Mouse (Mus musculus) embryonic facial prominence, embryonic 14.5 days (tissue): ENCODE measurements around the gene A3galt2. TPM values are rescaled to one million over a fixed set of nuclear protein-coding genes. Genes with fewer than 3 reads are reported as not detected.

Experiments
- ATAC-seq: fragments of 200-750 bp; cut with Nextera tagmentation; 2 replicates; pipeline ENCODE4 v1.8.0; 2017; ENCODE audit warnings: low read depth, moderate number of reproducible peaks, moderate TSS enrichment
- DNase-seq: peaks from one replicate; pipeline ENCODE4 v3.0.0-alpha.2; 2015; ENCODE audit warnings: low spot score
- H3K27ac ChIP-seq: fragments of 300-500 bp; sonication (generic); replicated peaks from 2 replicates; pipeline ENCODE4 v1.5.1; 2014; ENCODE audit warnings: low read depth, mild to moderate bottlenecking, low read length, moderate library complexity
- H3K27me3 ChIP-seq: fragments of 300-500 bp; sonication (generic); replicated peaks from 2 replicates; pipeline ENCODE4 v1.6.1; 2014; ENCODE audit warnings: low read length; ENCODE audit not compliant: control insufficient read depth, insufficient read depth
- H3K36me3 ChIP-seq: fragments of 300-500 bp; sonication (generic); 2 replicates; pipeline ENCODE4 v1.6.1; 2014; ENCODE audit warnings: low read length, mixed read lengths; ENCODE audit not compliant: control insufficient read depth, insufficient read depth
- H3K4me1 ChIP-seq: fragments of 300-500 bp; sonication (generic); 2 replicates; pipeline ENCODE4 v1.6.1; 2014; ENCODE audit warnings: antibody characterized with exemption, low read length; ENCODE audit not compliant: control insufficient read depth, insufficient read depth
- H3K4me2 ChIP-seq: fragments of 300-500 bp; sonication (generic); 2 replicates; pipeline ENCODE4 v1.6.1; 2014; ENCODE audit warnings: low read depth, mild to moderate bottlenecking, low read length, moderate library complexity, mixed read lengths
- H3K4me3 ChIP-seq: fragments of 300-500 bp; sonication (generic); 2 replicates; pipeline ENCODE4 v1.5.1; 2014; ENCODE audit warnings: low read depth, mild to moderate bottlenecking, low read length
- H3K9ac ChIP-seq: fragments of 300-500 bp; sonication (generic); 2 replicates; pipeline ENCODE4 v1.6.1; 2014; ENCODE audit warnings: low read depth, mild to moderate bottlenecking, low read length, moderate library complexity, mixed read lengths
- H3K9me3 ChIP-seq: fragments of 300-500 bp; sonication (generic); 2 replicates; pipeline ENCODE4 v1.6.1; 2016; ENCODE audit warnings: low read length; ENCODE audit not compliant: control insufficient read depth
- WGBS: fragments of 180-500 bp; shearing (Covaris S2); extraction: QIAGEN DNeasy Blood & Tissue Kit; methylation state at CpG from one replicate; pipeline ENCODE4 v1.1.7; 2014; 5-methylcytosine and 5-hydroxymethylcytosine counted together
- polyA plus RNA-seq: library from polyadenylated mRNA; unstranded; fragments of >200 nt; fragmentation: Nextera tagmentation; extraction: Ambion mirVana; gene quantifications from 2 replicates; pipeline ENCODE4 v1.2.1, GENCODE M21; 2014

Gene A3galt2
- polyA plus RNA-seq, 1 experiment from 2014 or later = 0.13 TPM

- WGBS = 88% methylated on average over 7 of the region's 7 CpGs
Measured at GRCm38 (mm10) chr4:128753571-128753970, 1.6 kb upstream of the A3galt2 start.

DNA sequence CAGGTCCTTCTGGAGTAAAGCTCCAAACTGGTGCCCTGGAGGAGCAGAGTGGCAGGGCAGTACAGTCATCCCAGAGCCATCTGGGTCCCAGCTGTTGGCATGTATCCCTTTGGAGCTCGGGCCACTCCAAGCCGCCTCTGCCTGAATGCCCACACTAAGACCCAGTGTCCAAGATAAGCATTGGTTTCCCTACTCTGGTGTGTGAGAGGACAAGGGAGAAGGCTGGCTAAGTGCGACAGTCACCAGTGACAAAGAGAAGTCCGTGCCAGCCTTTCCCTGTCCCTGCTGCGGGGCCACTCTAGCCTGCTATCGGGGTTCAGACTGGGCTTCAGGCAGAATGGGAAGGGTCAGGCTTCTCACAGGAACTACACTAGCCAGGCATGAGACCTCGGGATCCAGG, 736 bp downstream of the A3galt2 start:
- no peak overlapping the region for H3K4me2 ChIP-seq
- WGBS = 71% methylated on average over 7 of the region's 7 CpGs
- no peak for DNase-seq
- no peak for ATAC-seq
- no peaks in the 10 kb centered on the region for H3K9me3 ChIP-seq
- no peak overlapping the region for H3K27ac ChIP-seq
- H3K9ac ChIP-seq = no peak overlapping the region
- H3K4me1 ChIP-seq = no peaks in the 10 kb centered on the region
- peaks cover 36% of the 10 kb centered on the region for H3K36me3 ChIP-seq
- H3K27me3 ChIP-seq = no peaks in the 10 kb centered on the region
- H3K4me3 ChIP-seq = no peak overlapping the region

More at GRCm38 (mm10) chr4:128753571-128753970, 1.6 kb upstream of the A3galt2 start:
- Histone ChIP-seq H3K4me2 (no peak overlapping the region), H3K4me1 (no peaks in the 10 kb centered on the region), H3K36me3 (peaks cover 56% of the 10 kb centered on the region), H3K27ac (no peak overlapping the region), H3K9ac (no peak overlapping the region), H3K9me3 (no peaks in the 10 kb centered on the region), H3K27me3 (no peaks in the 10 kb centered on the region), H3K4me3 (no peak overlapping the region)
- ATAC-seq (no peak), DNase-seq (no peak)

DNA sequence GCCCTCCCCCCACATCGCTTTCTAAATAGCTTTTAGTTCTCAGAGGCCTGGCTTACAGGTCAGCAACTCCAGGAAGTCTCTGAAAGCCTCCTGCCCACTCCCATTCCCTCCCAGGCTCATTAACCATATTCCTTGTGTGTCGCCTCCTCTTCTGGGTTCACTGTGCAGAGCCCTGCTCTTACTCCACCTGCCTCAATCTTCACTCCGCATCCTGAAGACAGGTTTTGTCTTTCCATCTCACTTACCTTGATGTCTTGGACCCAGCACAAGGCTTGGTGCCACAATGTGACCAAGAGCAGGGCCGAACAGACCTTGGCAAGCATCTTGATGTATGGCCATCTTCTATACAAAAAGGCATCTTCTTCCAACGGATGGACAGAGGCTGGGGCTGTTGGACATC, 4.0 kb downstream of the A3galt2 start:
- Histone ChIP-seq H3K4me2 (no peak overlapping the region), H3K4me3 (no peak overlapping the region), H3K27ac (no peak overlapping the region), H3K9ac (no peak overlapping the region), H3K27me3 (no peaks in the 10 kb centered on the region), H3K9me3 (peaks cover 12% of the 10 kb centered on the region), H3K4me1 (no peaks in the 10 kb centered on the region), H3K36me3 (peaks cover 3% of the 10 kb centered on the region; the same call in 1 of the 2 replicates)
- DNase-seq (no peak), ATAC-seq (no peak)
- WGBS = 84% methylated on average over 5 of the region's 5 CpGs

GRCm38 (mm10) chr4:128760029-128760428, 4.9 kb downstream of the A3galt2 start:
- H3K36me3 ChIP-seq = no peaks in the 10 kb centered on the region
- no peaks in the 10 kb centered on the region for H3K4me1 ChIP-seq
- ATAC-seq = no peak
- DNase-seq = no peak
- no peak overlapping the region for H3K27ac ChIP-seq
- peaks cover 12% of the 10 kb centered on the region for H3K9me3 ChIP-seq
- H3K4me3 ChIP-seq = no peak overlapping the region
- H3K9ac ChIP-seq = no peak overlapping the region
- no peak overlapping the region for H3K4me2 ChIP-seq
- no peaks in the 10 kb centered on the region for H3K27me3 ChIP-seq
- 94% methylated on average over 6 of the region's 6 CpGs for WGBS

DNA sequence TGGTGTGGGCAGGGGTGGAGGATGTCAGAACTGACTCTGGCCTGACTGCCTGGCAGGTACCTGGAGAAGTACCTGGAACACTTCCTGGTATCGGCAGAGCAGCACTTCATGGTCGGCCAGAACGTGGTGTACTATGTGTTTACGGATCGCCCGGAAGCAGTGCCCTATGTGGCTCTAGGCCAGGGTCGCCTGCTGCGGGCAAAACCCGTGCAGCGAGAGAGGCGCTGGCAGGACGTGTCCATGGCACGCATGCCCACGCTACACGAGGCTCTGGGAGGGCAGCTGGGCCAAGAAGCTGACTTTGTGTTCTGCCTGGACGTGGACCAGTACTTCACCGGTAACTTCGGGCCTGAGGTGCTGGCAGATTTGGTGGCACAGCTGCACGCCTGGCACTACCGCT, 11.8 kb downstream of the A3galt2 start:
- DNase-seq = no peak
- H3K4me3 ChIP-seq = no peak overlapping the region
- H3K36me3 ChIP-seq = peaks cover 3% of the 10 kb centered on the region; the same call in 1 of the 2 replicates
- H3K4me2 ChIP-seq = no peak overlapping the region
- H3K4me1 ChIP-seq = no peaks in the 10 kb centered on the region
- no peaks in the 10 kb centered on the region for H3K27me3 ChIP-seq
- no peak overlapping the region for H3K27ac ChIP-seq
- ATAC-seq = no peak
- H3K9me3 ChIP-seq = peaks cover 12% of the 10 kb centered on the region
- H3K9ac ChIP-seq = no peak overlapping the region
- 89% methylated on average over 20 of the region's 20 CpGs for WGBS

DNA sequence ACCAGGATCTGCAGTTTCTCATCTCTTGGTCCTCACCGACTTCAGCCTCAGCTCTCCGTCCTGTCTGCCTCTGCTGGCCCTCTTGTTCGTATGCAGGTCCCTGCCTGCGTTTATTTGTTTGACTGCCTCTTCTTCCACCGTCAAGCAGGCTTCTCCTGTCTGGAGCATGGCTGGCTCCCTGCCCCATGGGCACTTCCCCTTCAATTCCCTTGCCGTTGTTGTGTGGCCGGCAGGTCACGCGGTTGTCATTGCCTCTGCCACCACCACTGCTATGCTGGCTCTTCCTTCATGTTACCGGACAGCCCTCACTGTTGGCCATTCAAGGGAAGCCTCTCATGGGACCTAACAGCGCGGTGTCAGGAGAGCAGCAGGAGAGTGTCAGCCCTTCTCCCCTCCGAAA, 13.0 kb downstream of the A3galt2 start:
- no peak overlapping the region for H3K27ac ChIP-seq
- DNase-seq (no peak), ATAC-seq (no peak)
- H3K27me3 ChIP-seq = no peaks in the 10 kb centered on the region
- H3K9me3 ChIP-seq = peaks cover 6% of the 10 kb centered on the region
- no peak overlapping the region for H3K4me3 ChIP-seq
- H3K4me2 ChIP-seq = no peak overlapping the region
- peaks cover 14% of the 10 kb centered on the region for H3K36me3 ChIP-seq
- WGBS = 70% methylated on average over 13 of the region's 13 CpGs
- no peak overlapping the region for H3K9ac ChIP-seq
- H3K4me1 ChIP-seq = no peaks in the 10 kb centered on the region

DNA sequence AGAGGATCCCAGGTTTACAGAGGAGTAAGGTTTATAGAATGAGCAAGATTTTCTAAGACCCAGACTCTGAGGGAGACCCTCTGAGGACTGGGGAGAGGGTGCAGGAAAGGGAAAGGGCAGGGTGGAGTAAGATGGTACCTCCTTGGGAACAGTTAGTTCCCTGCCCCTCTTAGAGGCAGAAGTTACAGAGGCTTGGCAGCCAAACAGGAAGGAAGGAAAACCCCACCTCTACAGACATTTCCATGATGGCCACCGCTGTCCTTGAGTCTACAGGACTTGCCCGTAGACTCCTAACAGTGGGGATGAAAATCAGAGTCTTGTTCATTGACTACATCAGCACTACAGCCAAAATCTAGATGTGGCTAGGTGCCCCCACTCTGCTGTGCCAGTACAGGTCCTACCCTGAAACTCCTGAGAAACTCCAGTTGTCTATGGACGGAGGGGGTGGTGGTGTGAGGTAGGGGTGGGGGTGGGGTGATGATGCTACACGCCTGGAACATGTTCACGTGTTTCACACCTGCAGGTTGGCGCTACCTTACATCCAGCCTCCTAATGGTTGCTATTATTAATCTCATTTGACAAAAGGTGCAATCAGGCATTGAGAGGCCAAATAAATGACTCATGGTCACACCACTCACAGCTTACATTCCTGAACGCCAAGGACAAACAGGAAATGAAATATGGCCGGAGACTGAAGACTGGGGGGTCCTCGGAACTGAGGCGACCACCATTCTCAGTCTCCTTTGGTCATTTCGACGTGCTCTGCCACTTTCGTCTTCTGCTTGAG, 14.6 kb downstream of the A3galt2 start:
- Histone ChIP-seq H3K4me2 (no peak overlapping the region), H3K27ac (no peak overlapping the region), H3K36me3 (peaks cover 30% of the 10 kb centered on the region), H3K4me3 (no peak overlapping the region), H3K4me1 (no peaks in the 10 kb centered on the region), H3K9me3 (no peaks in the 10 kb centered on the region), H3K9ac (no peak overlapping the region), H3K27me3 (no peaks in the 10 kb centered on the region)
- 84% methylated on average over 12 of the region's 13 CpGs for WGBS
- ATAC-seq (no peak), DNase-seq (no peak)

DNA sequence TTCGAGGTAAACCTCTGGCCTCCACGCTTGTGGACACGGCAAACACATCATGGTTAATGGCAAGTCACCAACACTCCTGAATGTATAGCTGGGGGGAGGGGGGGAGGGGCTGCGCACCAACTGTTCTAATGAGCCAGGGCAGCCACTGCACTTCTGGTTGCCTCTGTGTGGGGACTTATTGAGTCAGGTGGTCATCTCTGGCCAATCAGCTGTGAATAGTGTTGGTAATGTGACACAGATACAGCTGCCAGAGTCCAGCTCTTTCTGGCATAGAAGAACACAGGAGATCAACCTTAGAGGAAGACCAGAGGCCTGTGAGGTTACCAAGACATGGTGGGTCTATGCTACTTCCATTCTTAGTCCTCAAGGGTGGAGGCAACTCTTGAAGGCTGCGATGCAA, 15.5 kb downstream of the A3galt2 start:
- H3K27me3 ChIP-seq = no peaks in the 10 kb centered on the region
- no peaks in the 10 kb centered on the region for H3K4me1 ChIP-seq
- H3K4me3 ChIP-seq = no peak overlapping the region
- ATAC-seq (peak; percentile 34; the same call in 1 of the 2 replicates), DNase-seq (no peak)
- no peak overlapping the region for H3K27ac ChIP-seq
- H3K36me3 ChIP-seq = peaks cover 40% of the 10 kb centered on the region
- H3K9me3 ChIP-seq = no peaks in the 10 kb centered on the region
- H3K4me2 ChIP-seq = no peak overlapping the region
- 90% methylated on average over 5 of the region's 5 CpGs for WGBS
- H3K9ac ChIP-seq = no peak overlapping the region

DNA sequence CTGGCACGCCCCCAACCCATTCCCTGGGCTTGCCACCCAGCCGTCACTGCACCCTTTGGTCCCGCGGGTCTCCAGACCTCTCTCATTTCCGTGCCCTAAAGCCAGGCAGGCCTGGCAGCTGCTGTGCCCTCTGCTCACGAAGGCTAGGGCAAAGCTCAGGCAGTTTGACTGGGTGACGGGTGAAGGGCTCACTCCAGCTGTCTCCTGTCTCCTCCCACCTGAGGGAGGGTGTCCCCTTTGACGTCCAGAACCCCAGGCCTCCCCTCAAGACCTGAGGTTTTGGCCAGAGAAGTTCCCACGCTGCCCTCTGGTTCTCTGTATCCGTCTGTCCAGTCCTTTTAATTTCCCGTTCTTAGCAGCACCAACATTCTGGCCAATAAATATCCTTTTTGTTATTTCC, 18.7 kb downstream of the A3galt2 start:
- no peaks in the 10 kb centered on the region for H3K27me3 ChIP-seq
- ATAC-seq (no peak), DNase-seq (no peak)
- H3K4me3 ChIP-seq = no peak overlapping the region
- H3K4me1 ChIP-seq = no peaks in the 10 kb centered on the region
- peaks cover 69% of the 10 kb centered on the region for H3K36me3 ChIP-seq
- no peak overlapping the region for H3K4me2 ChIP-seq
- H3K9ac ChIP-seq = no peak overlapping the region
- H3K9me3 ChIP-seq = no peaks in the 10 kb centered on the region
- no peak overlapping the region for H3K27ac ChIP-seq
- WGBS = 88% methylated on average over 5 of the region's 11 CpGs
